Mouse (Mus musculus): ENCODE results near the gene Ascc2.

Gene Ascc2

GRCm38 (mm10) chr11:4716530-4717236, 79.1 kb downstream of the Ascc2 start:
- intact Hi-C loops (cut with DNase I), result loop anchor here (5.0 kb wide), 1 partner anchor 51 kb away; no protein-coding TSS in a partner anchor

- intact Hi-C loops (cut with DNase I), result loop anchor here (5.0 kb wide), 1 partner anchor 49 kb away; no protein-coding TSS in a partner anchor
These were observed 81.0 kb downstream of the Ascc2 start for GRCm38 (mm10) chr11:4718548-4718947.

GRCm38 (mm10) chr11:4719961-4720360, 82.4 kb downstream of the Ascc2 start:
- intact Hi-C loops (cut with DNase I), result loop anchor here (5.0 kb wide), 1 partner anchor 47 kb away; no protein-coding TSS in a partner anchor

- intact Hi-C loops (cut with DNase I), result no loop called here
These were observed 82.8 kb downstream of the Ascc2 start for GRCm38 (mm10) chr11:4720393-4720792.

- intact Hi-C loops (cut with DNase I), result no loop called here
These were observed 83.5 kb downstream of the Ascc2 start for GRCm38 (mm10) chr11:4720900-4721580.

GRCm38 (mm10) chr11:4721728-4722127, 84.2 kb downstream of the Ascc2 start:
- intact Hi-C loops (cut with DNase I), result no loop called here

- intact Hi-C loops (cut with DNase I), result no loop called here
These were observed 92.1 kb downstream of the Ascc2 start for GRCm38 (mm10) chr11:4729603-4730002.

GRCm38 (mm10) chr11:4730096-4730495, 92.5 kb downstream of the Ascc2 start:
- intact Hi-C loops (cut with DNase I), result no loop called here

GRCm38 (mm10) chr11:4730913-4731312, 93.4 kb downstream of the Ascc2 start:
- intact Hi-C loops (cut with DNase I), result no loop called here

GRCm38 (mm10) chr11:4731781-4732180, 94.2 kb downstream of the Ascc2 start:
- intact Hi-C loops (cut with DNase I), result no loop called here

GRCm38 (mm10) chr11:4734179-4734578, 96.6 kb downstream of the Ascc2 start:
- intact Hi-C loops (cut with DNase I), result no loop called here

Data from adrenal gland (tissue).